Mouse (Mus musculus) thymus, adult 2 months (tissue): ENCODE measurements around the gene Gls2. TPM values are rescaled to one million over a fixed set of nuclear protein-coding genes. Genes with fewer than 3 reads are reported as not detected.
A peak's percentile ranks its signal among the peaks of the same experiment; 100 is the strongest.
"Not testable (repeated sequence)": the region's sequence is repeated elsewhere in the genome, so short reads cannot be mapped to it uniquely, and the experiment has no call there.

Source experiments
- DNase-seq: peaks from one replicate; pipeline ENCODE4 v3.0.0; 2021
- H3K27ac ChIP-seq: fragments of 200-500 bp; 2 replicates; pipeline ENCODE4 v1.5.1; 2012; ENCODE audit warnings: low read length, control low read depth; ENCODE audit not compliant: control insufficient read depth, insufficient read depth
- H3K27me3 ChIP-seq: fragments of 200-500 bp; 2 replicates; pipeline ENCODE4 v1.6.1; 2012; ENCODE audit warnings: mild to moderate bottlenecking, low read length, moderate library complexity, mixed read lengths; ENCODE audit not compliant: control insufficient read depth, insufficient read depth
- H3K36me3 ChIP-seq: fragments of 200-500 bp; 2 replicates; pipeline ENCODE4 v1.6.1; 2012; ENCODE audit warnings: mild to moderate bottlenecking, low read length, moderate library complexity; ENCODE audit not compliant: control insufficient read depth, insufficient read depth
- H3K4me1 ChIP-seq: fragments of 200-500 bp; replicated peaks from 2 replicates; pipeline ENCODE4 v1.6.1; 2012; ENCODE audit warnings: low read length; ENCODE audit not compliant: control insufficient read depth, insufficient read depth
- H3K4me3 ChIP-seq: fragments of 200-500 bp; 2 replicates; pipeline ENCODE4 v1.5.1; 2012; ENCODE audit warnings: mild to moderate bottlenecking, low read length, control low read depth, moderate library complexity; ENCODE audit not compliant: control insufficient read depth, insufficient read depth
- CTCF ChIP-seq: fragments of 200-500 bp; IDR thresholded peaks from 2 replicates; pipeline ENCODE4 v1.5.1; 2012; ENCODE audit warnings: mild to moderate bottlenecking, control low read depth, low read length, moderate library complexity, borderline replicate concordance; ENCODE audit not compliant: control insufficient read depth, poor library complexity, insufficient read depth; ENCODE audit errors: extremely low read depth
- POLR2A ChIP-seq: fragments of 200-500 bp; IDR thresholded peaks from 2 replicates; pipeline ENCODE4 v1.6.1; 2012; ENCODE audit warnings: mild to moderate bottlenecking, low read length, control low read depth, moderate library complexity; ENCODE audit not compliant: control insufficient read depth, poor library complexity, insufficient read depth; ENCODE audit errors: extremely low read depth
- WGBS: fragments of 180-500 bp; shearing (Covaris S2); methylation state at CpG from one replicate; pipeline ENCODE4 v1.1.7; 2018; 5-methylcytosine and 5-hydroxymethylcytosine counted together
- polyA plus RNA-seq: library from polyadenylated mRNA; depleted of rRNA; stranded (reverse); fragments of >200 nt; gene quantifications from 2 replicates; pipeline ENCODE4 v1.2.3, GENCODE M21; 2012

Gene Gls2
- polyA plus RNA-seq, 1 experiment: 1.2 TPM

- Histone ChIP-seq H3K36me3 (no peaks in the 10 kb centered on the region), H3K27me3 (no peaks in the 10 kb centered on the region), H3K27ac (no peak overlapping the region), H3K4me3 (peak overlapping the region; percentile 68), H3K4me1 (peaks cover 11% of the 10 kb centered on the region)
- TF ChIP-seq POLR2A (no peak), CTCF (no peak)
- DNase-seq: peak; percentile 18
- WGBS: 21% methylated on average over 14 of the region's 14 CpGs
Observed at GRCm38 (mm10) chr10:128210954-128211353, 16.7 kb downstream of the Gls2 start.

- TF ChIP-seq CTCF (peak; percentile 43; the same call in 1 of the 2 replicates), POLR2A (peak; percentile 63)
Observed at GRCm38 (mm10) chr10:128211390-128212108, 17.3 kb downstream of the Gls2 start, which contains the start of gene Spryd4. TSS of gene Spryd4 (minus strand) at chr10:128211807.

GRCm38 (mm10) chr10:128212148-128212547, 17.9 kb downstream of the Gls2 start:
- Histone ChIP-seq H3K4me1 (peaks cover 11% of the 10 kb centered on the region), H3K36me3 (no peaks in the 10 kb centered on the region), H3K4me3 (no peak overlapping the region), H3K27ac (no peak overlapping the region), H3K27me3 (no peaks in the 10 kb centered on the region)
- DNase-seq: no peak
- WGBS: 46% methylated on average over 6 of the region's 6 CpGs
- TF ChIP-seq CTCF (no peak), POLR2A (no peak)

More at GRCm38 (mm10) chr10:128211390-128212108, 17.3 kb downstream of the Gls2 start, which contains the start of gene Spryd4:
- Histone ChIP-seq H3K27ac (no peak within 1 kb of the TSS), H3K4me3 (peak within 1 kb of the TSS; percentile 68), H3K4me1 (peaks cover 11% of the 10 kb centered on the region), H3K27me3 (no peaks in the 10 kb centered on the region), H3K36me3 (no peaks in the 10 kb centered on the region)
- peak; percentile 92 for DNase-seq
- WGBS: under 1% methylated on average over 30 of the region's 30 CpGs

GRCm38 (mm10) chr10:128212871-128213323, 18.6 kb downstream of the Gls2 start:
- peak overlapping the region; percentile 27 for H3K4me3 ChIP-seq
- H3K27ac ChIP-seq: no peak overlapping the region
- H3K4me1 ChIP-seq: peaks cover 11% of the 10 kb centered on the region
- under 1% methylated on average over 18 of the region's 18 CpGs for WGBS
- no peak for TF ChIP-seq CTCF
- TF ChIP-seq POLR2A: no peak
- no peaks in the 10 kb centered on the region for H3K36me3 ChIP-seq
- H3K27me3 ChIP-seq: no peaks in the 10 kb centered on the region
- peak; percentile 70 for DNase-seq

- peaks cover 11% of the 10 kb centered on the region for H3K4me1 ChIP-seq
- H3K27ac ChIP-seq, DNase-seq, H3K4me3 ChIP-seq, H3K36me3 ChIP-seq, H3K27me3 ChIP-seq: not testable (repeated sequence)
- 90% methylated on average over 4 of the region's 4 CpGs for WGBS
Observed at GRCm38 (mm10) chr10:128214112-128214511, 19.9 kb downstream of the Gls2 start.

- Histone ChIP-seq H3K36me3 (no peaks in the 10 kb centered on the region), H3K4me3 (no peak overlapping the region), H3K27ac (no peak overlapping the region), H3K4me1 (peaks cover 11% of the 10 kb centered on the region), H3K27me3 (no peaks in the 10 kb centered on the region)
- WGBS: 83% methylated on average over 5 of the region's 5 CpGs
- TF ChIP-seq CTCF: no peak
- no peak for TF ChIP-seq POLR2A
- DNase-seq: no peak
Observed at GRCm38 (mm10) chr10:128214981-128215380, 20.7 kb downstream of the Gls2 start.
